ENCODE assay signal across 11 mouse cellular contexts in genomic region chr6:121093662-121094408, GRCm38 (mm10). TPM values are rescaled to one million over a fixed set of nuclear protein-coding genes. Genes with fewer than 3 reads are reported as not detected.
DNase-seq lines count a peak whose midpoint lies in the region; ATAC-seq and TF ChIP-seq lines count a peak whose summit lies in the region.
"Had no signal": no experiment of that assay in that cellular context is flagged by ENCODE, and none has a peak within 500 bp of the region (broad histone marks: within the 10 kb centered on the region; RNA-seq: fewer than 3 reads in every experiment).

No protein-coding gene starts in this region.

- H3K27me3 ChIP-seq in hindbrain, embryonic 10.5 days (ENCODE audit: insufficient read depth, poor library complexity, severe bottlenecking) = no peaks in the 10 kb centered on the region
- H3K27me3 ChIP-seq in hindbrain, postnatal 0 days (ENCODE audit: insufficient read depth, low read length) = no peaks in the 10 kb centered on the region
- no peaks in the 10 kb centered on the region for H3K27me3 ChIP-seq in liver, embryonic 11.5 days (replicated peaks; ENCODE audit: control insufficient read depth, insufficient read depth, low read length)
- H3K27me3 ChIP-seq: hindbrain, embryonic 12.5 days had no signal

- DNase-seq in hindbrain, embryonic 10.5 days (ENCODE audit: low spot score) = no peak
- DNase-seq in hindbrain, postnatal 0 days (ENCODE audit: low spot score) = no peak
- peak; percentile 76 for DNase-seq in c-Kit-positive CD71-positive TER-119-negative erythroid progenitor cells, embryonic 14.5 days (ENCODE audit: low read depth)
- DNase-seq in liver, embryonic 11.5 days (ENCODE audit: low spot score) = no peak
- DNase-seq in spleen, postnatal 4 days (ENCODE audit: low spot score in 2 of 2) = peak; percentile 76 to 80
- DNase-seq in gastrocnemius, postnatal 4 days (ENCODE audit: low spot score in 2 of 2) = no peak
- DNase-seq in layer of hippocampus, postnatal 25 days (ENCODE audit: extremely low spot score in 1 of 2, low spot score in 1 of 2) = no peak
- DNase-seq: lung, adult 18-20 months had no signal

- no peak overlapping the region for H3K4me2 ChIP-seq in hindbrain, postnatal 0 days (ENCODE audit: low read depth, low read length)
- H3K4me2 ChIP-seq in liver, embryonic 11.5 days = peak overlapping the region; percentile 59
- H3K4me2 ChIP-seq: hindbrain, embryonic 12.5 days had no signal

- 0 out of 2 replicates have a peak, but pooled peaks cover 11% of the 10 kb centered on the region for H3K9me3 ChIP-seq in hindbrain, embryonic 10.5 days
- H3K9me3 ChIP-seq in hindbrain, postnatal 0 days (ENCODE audit: low read length) = no peaks in the 10 kb centered on the region
- H3K9me3 ChIP-seq in liver, embryonic 11.5 days (ENCODE audit: control insufficient read depth, low read length) = no peaks in the 10 kb centered on the region; the same call in 1 of the 2 replicates
- H3K9me3 ChIP-seq: hindbrain, embryonic 12.5 days had no signal

- 0 out of 2 replicates have a peak overlapping the region, but pooled peaks have one; percentile 13 for H3K27ac ChIP-seq in hindbrain, embryonic 10.5 days
- H3K27ac ChIP-seq in hindbrain, postnatal 0 days = no peak overlapping the region
- H3K27ac ChIP-seq in liver, embryonic 11.5 days (ENCODE audit: low read depth, low read length) = peak overlapping the region; percentile 86
- H3K27ac ChIP-seq: hindbrain, embryonic 12.5 days; kidney, postnatal 0 days had no signal

- H3K36me3 ChIP-seq in hindbrain, embryonic 10.5 days = peaks cover 26% of the 10 kb centered on the region; the same call in 1 of the 2 replicates
- H3K36me3 ChIP-seq in hindbrain, postnatal 0 days (ENCODE audit: insufficient read depth, low read length) = no peaks in the 10 kb centered on the region
- peaks cover 9% of the 10 kb centered on the region for H3K36me3 ChIP-seq in liver, embryonic 11.5 days (ENCODE audit: control insufficient read depth, insufficient read depth, low read length)

- H3K9ac ChIP-seq in hindbrain, postnatal 0 days (replicated peaks; ENCODE audit: low read length) = no peak overlapping the region
- H3K9ac ChIP-seq in liver, embryonic 11.5 days (ENCODE audit: low read depth, low read length) = peak overlapping the region; percentile 53
- H3K9ac ChIP-seq: hindbrain, embryonic 12.5 days had no signal

- 89% methylated on average over 8 of the region's 8 CpGs for WGBS in hindbrain, embryonic 10.5 days
- 92% methylated on average over 8 of the region's 8 CpGs for WGBS in hindbrain, postnatal 0 days
- WGBS in liver, embryonic 11.5 days = 61% methylated on average over 8 of the region's 8 CpGs

- peaks cover 16% of the 10 kb centered on the region for H3K4me1 ChIP-seq in hindbrain, embryonic 10.5 days (replicated peaks)
- peaks cover 8% of the 10 kb centered on the region for H3K4me1 ChIP-seq in hindbrain, postnatal 0 days (ENCODE audit: insufficient read depth, low read length)
- peaks cover 64% of the 10 kb centered on the region for H3K4me1 ChIP-seq in liver, embryonic 11.5 days (replicated peaks; ENCODE audit: control insufficient read depth, insufficient read depth, low read length)

- H3K4me3 ChIP-seq in hindbrain, embryonic 10.5 days = no peak overlapping the region
- H3K4me3 ChIP-seq in hindbrain, postnatal 0 days (ENCODE audit: low read length) = no peak overlapping the region
- peak overlapping the region; percentile 20; the same call in 1 of the 2 replicates for H3K4me3 ChIP-seq in liver, embryonic 11.5 days (ENCODE audit: low read depth, low read length)
- H3K4me3 ChIP-seq: hindbrain, embryonic 12.5 days had no signal

- ATAC-seq in hindbrain, postnatal 0 days = no peak
- ATAC-seq in liver, embryonic 11.5 days (replicated peaks; ENCODE audit: low FRiP score) = peak; percentile 95
- ATAC-seq: forebrain, embryonic 16.5 days had no signal

- TF ChIP-seq CTCF in hindbrain, postnatal 0 days (IDR thresholded peaks at IDR 0.05; ENCODE audit: low read depth) = no peak

RNA-seq across cellular contexts. Expression of gene Mical3, which starts 37.0 kb away (rescaled TPM):
- polyA plus RNA-seq in hindbrain, embryonic 10.5 days (2016; fragmentation: Nextera tagmentation; extraction: Ambion mirVana) = 10.3 and 11.8 TPM in 2 replicates
- total RNA-seq in hindbrain, postnatal 0 days (2014; rRNA removed) = 60.2 and 66.9 TPM in 2 replicates
- polyA plus RNA-seq in hindbrain, postnatal 0 days (2015; fragmentation: Nextera tagmentation; extraction: Ambion mirVana) = 19.3 and 19.8 TPM in 2 replicates
- polyA plus RNA-seq in liver, embryonic 11.5 days (2014; fragmentation: Nextera tagmentation; extraction: Ambion mirVana) = 16.6 and 20.2 TPM in 2 replicates
- 100 to 1,000 TPM in 1 of 2 experiments, 10 to 100 TPM in 1; 99.9 to 103 TPM for total RNA-seq in gastrocnemius, postnatal 4 days (2021)
- total RNA-seq in layer of hippocampus, postnatal 25 days (2021) = 10 to 100 TPM; 75.0 to 88.0 TPM

Comparison
In these comparisons a context has a peak if more than half of its experiments do, and no peak if none do; other contexts are left out.
1. DNase-seq: peak in c-Kit-positive CD71-positive TER-119-negative erythroid progenitor cells, embryonic 14.5 days (single experiment) and spleen, postnatal 4 days (2 of 2); none in hindbrain, embryonic 10.5 days (single experiment), hindbrain, postnatal 0 days (single experiment), liver, embryonic 11.5 days (single experiment), gastrocnemius, postnatal 4 days (0 of 2) and layer of hippocampus, postnatal 25 days (0 of 2).